Mouse (Mus musculus) kidney, adult 2 months (tissue): ENCODE measurements at regions not wholly inside any gene's neighbourhood (a gene's known extent, or its start where the extent isn't known, plus 50 kb on each side); places are given as distances from the start of the nearest gene placed in this dataset.

Source experiments
- DNase-seq: peaks from one replicate; pipeline ENCODE4 v3.0.0; 2021
- H3K27ac ChIP-seq: fragments of 200-500 bp; 2 replicates; pipeline ENCODE4 v1.5.1; 2012; ENCODE audit warnings: low read depth, low read length, control low read depth, inconsistent platforms; ENCODE audit not compliant: insufficient read depth
- H3K27me3 ChIP-seq: fragments of 200-500 bp; replicated peaks from 2 replicates; pipeline ENCODE4 v1.6.1; 2012; ENCODE audit warnings: mild to moderate bottlenecking, moderate library complexity, low read length, inconsistent platforms; ENCODE audit not compliant: control insufficient read depth, insufficient read depth
- H3K36me3 ChIP-seq: fragments of 200-500 bp; 2 replicates; pipeline ENCODE4 v1.6.1; 2012; ENCODE audit warnings: mild to moderate bottlenecking, moderate library complexity, low read length, inconsistent platforms; ENCODE audit not compliant: control insufficient read depth, insufficient read depth
- H3K4me1 ChIP-seq: fragments of 200-500 bp; 2 replicates; pipeline ENCODE4 v1.6.1; 2011; ENCODE audit warnings: low read length; ENCODE audit not compliant: control insufficient read depth, insufficient read depth
- H3K4me3 ChIP-seq: fragments of 200-500 bp; 2 replicates; pipeline ENCODE4 v1.5.1; 2011; ENCODE audit warnings: mild to moderate bottlenecking, low read depth, low read length, control low read depth; ENCODE audit not compliant: insufficient read depth
- CTCF ChIP-seq: fragments of 200-500 bp; conservative IDR thresholded peaks from 2 replicates; pipeline ENCODE4 v1.5.1; 2011; ENCODE audit warnings: low read depth, mild to moderate bottlenecking, control low read depth, low read length, moderate library complexity, mixed read lengths; ENCODE audit not compliant: insufficient read depth, insufficient read length
- POLR2A ChIP-seq: fragments of 200-500 bp; IDR thresholded peaks from one replicate; pipeline ENCODE4 v1.6.1; 2011; ENCODE audit warnings: low read depth, low read length, control low read depth
- WGBS: fragments of 180-500 bp; shearing (Covaris S2); methylation state at CpG from one replicate; pipeline ENCODE4 v1.1.7; 2018; 5-methylcytosine and 5-hydroxymethylcytosine counted together

GRCm38 (mm10) chr5:37918001-37918707 is 93.8 kb upstream of the Msx1 start:
- Histone ChIP-seq H3K27ac (no peak overlapping the region), H3K4me3 (no peak overlapping the region), H3K36me3 (no peaks in the 10 kb centered on the region), H3K4me1 (no peaks in the 10 kb centered on the region), H3K27me3 (no peaks in the 10 kb centered on the region; the same call in 1 of the 2 replicates)
- TF ChIP-seq POLR2A (no peak), CTCF (no peak)
- no peak for DNase-seq
- 3% methylated on average over 28 of the region's 28 CpGs for WGBS

- Histone ChIP-seq H3K27me3 (no peaks in the 10 kb centered on the region; the same call in 1 of the 2 replicates), H3K4me3 (no peak overlapping the region), H3K4me1 (no peaks in the 10 kb centered on the region), H3K36me3 (no peaks in the 10 kb centered on the region), H3K27ac (no peak overlapping the region)
- TF ChIP-seq POLR2A = no peak
- TF ChIP-seq CTCF = no peak
- DNase-seq = no peak
- 17% methylated on average over 5 of the region's 5 CpGs for WGBS
Observed at GRCm38 (mm10) chr5:37917161-37917560, 92.8 kb upstream of the Msx1 start.

GRCm38 (mm10) chr5:37904683-37905352 is 80.4 kb upstream of the Msx1 start:
- H3K4me1 ChIP-seq = no peaks in the 10 kb centered on the region
- H3K27me3 ChIP-seq = no peaks in the 10 kb centered on the region
- 48% methylated on average over 5 of the region's 5 CpGs for WGBS
- H3K4me3 ChIP-seq = no peak overlapping the region
- peak; percentile 70 for TF ChIP-seq CTCF
- no peak for TF ChIP-seq POLR2A
- H3K27ac ChIP-seq = no peak overlapping the region
- no peaks in the 10 kb centered on the region for H3K36me3 ChIP-seq
- no peak for DNase-seq

- no peaks in the 10 kb centered on the region for H3K27me3 ChIP-seq
- TF ChIP-seq CTCF (no peak), POLR2A (no peak)
- DNase-seq = no peak
- 65% methylated on average over 3 of the region's 3 CpGs for WGBS
- H3K4me1 ChIP-seq = no peaks in the 10 kb centered on the region
- H3K36me3 ChIP-seq = no peaks in the 10 kb centered on the region
- no peak overlapping the region for H3K27ac ChIP-seq
- H3K4me3 ChIP-seq = no peak overlapping the region
Observed at GRCm38 (mm10) chr5:37903861-37904260, 79.5 kb upstream of the Msx1 start.

- Histone ChIP-seq H3K4me3 (no peak overlapping the region), H3K4me1 (no peaks in the 10 kb centered on the region), H3K36me3 (no peaks in the 10 kb centered on the region), H3K27me3 (no peaks in the 10 kb centered on the region), H3K27ac (no peak overlapping the region)
- TF ChIP-seq CTCF (no peak), POLR2A (no peak)
- no peak for DNase-seq
- 61% methylated on average over 2 of the region's 2 CpGs for WGBS
Observed at GRCm38 (mm10) chr5:37902741-37903140, 78.4 kb upstream of the Msx1 start.

GRCm38 (mm10) chr5:37901861-37902291 is 77.5 kb upstream of the Msx1 start:
- Histone ChIP-seq H3K27me3 (no peaks in the 10 kb centered on the region), H3K4me3 (no peak overlapping the region)

GRCm38 (mm10) chr5:37898041-37898615 is 73.7 kb upstream of the Msx1 start:
- WGBS = 72% methylated on average over 12 of the region's 12 CpGs
- no peak for DNase-seq
- Histone ChIP-seq H3K27me3 (no peaks in the 10 kb centered on the region), H3K4me3 (no peak overlapping the region), H3K36me3 (no peaks in the 10 kb centered on the region), H3K27ac (no peak overlapping the region), H3K4me1 (no peaks in the 10 kb centered on the region)
- no peak for TF ChIP-seq CTCF
- no peak for TF ChIP-seq POLR2A

More at GRCm38 (mm10) chr5:37901861-37902291, 77.5 kb upstream of the Msx1 start:
- WGBS = 5% methylated on average over 16 of the region's 16 CpGs
- no peaks in the 10 kb centered on the region for H3K36me3 ChIP-seq
- no peak for TF ChIP-seq CTCF
- no peak for TF ChIP-seq POLR2A
- no peak for DNase-seq
- H3K27ac ChIP-seq = no peak overlapping the region
- no peaks in the 10 kb centered on the region for H3K4me1 ChIP-seq
